ENCODE assay signal across 14 mouse cellular contexts in genomic region chr3:129494123-129494522, GRCm38 (mm10). TPM values are rescaled to one million over a fixed set of nuclear protein-coding genes. Genes with fewer than 3 reads are reported as not detected.
DNase-seq lines count a peak whose midpoint lies in the region; ATAC-seq and TF ChIP-seq lines count a peak whose summit lies in the region.
"Had no signal": no experiment of that assay in that cellular context is flagged by ENCODE, and none has a peak within 500 bp of the region (broad histone marks: within the 10 kb centered on the region; RNA-seq: fewer than 3 reads in every experiment).

No protein-coding gene starts in this region.

- peak; percentile 27 for DNase-seq in lung, postnatal 36 days
- DNase-seq in lung, postnatal 14 days = no peak
- peak; percentile 64 to 66 for DNase-seq in spleen, postnatal 36 days (ENCODE audit: low spot score in 2 of 2)
- DNase-seq in ovary, postnatal 10 days (ENCODE audit: low spot score) = no peak
- no peak for DNase-seq in gastrocnemius, adult 2 months
- no peak for DNase-seq in testis, postnatal 10 days (ENCODE audit: low spot score)
- DNase-seq in retina, embryonic 14.5 days (ENCODE audit: low spot score) = no peak
- DNase-seq: adrenal gland, postnatal 10 days; gastrocnemius, postnatal 25 days had no signal

- no peak overlapping the region for H3K4me3 ChIP-seq in gastrocnemius, adult 2 months
- H3K4me3 ChIP-seq: embryonic facial prominence, embryonic 15.5 days; forebrain, embryonic 13.5 days; heart, embryonic 15.5 days had no signal

- no peak overlapping the region for H3K27ac ChIP-seq in gastrocnemius, adult 2 months
- H3K27ac ChIP-seq: embryonic facial prominence, embryonic 15.5 days; forebrain, embryonic 13.5 days; heart, embryonic 15.5 days; hindbrain, embryonic 14.5 days had no signal

- peak; percentile 94 for ATAC-seq in inflammation-experienced regulatory T-cells, adult 6 months
- ATAC-seq: forebrain, embryonic 13.5 days had no signal

- TF ChIP-seq CTCF in gastrocnemius, adult 2 months (IDR thresholded peaks at IDR 0.05) = no peak

- intact Hi-C loops in gastrocnemius, adult 2 months (cut with DNase I) = no loop called here

RNA-seq across cellular contexts. Expression of gene Elovl6, which starts 38.0 kb away (rescaled TPM):
- polyA plus RNA-seq in inflammation-experienced regulatory T-cells, adult 6 months (2017; shearing (Covaris generic)) = 10 to 100 TPM in 2 of 3 experiments, 1 to 10 TPM in 1; 9.0 to 16.4 (median 11.1) TPM
- under 1 TPM; 0.33 to 0.89 TPM for total RNA-seq in gastrocnemius, adult 2 months (2021)

Comparison
In these comparisons a context has a peak if more than half of its experiments do, and no peak if none do; other contexts are left out.
1. DNase-seq: peak in lung, postnatal 36 days (single experiment) and spleen, postnatal 36 days (2 of 2); none in lung, postnatal 14 days (single experiment), ovary, postnatal 10 days (single experiment), gastrocnemius, adult 2 months (single experiment), testis, postnatal 10 days (single experiment) and retina, embryonic 14.5 days (single experiment).